Mouse (Mus musculus) midbrain, embryonic 16.5 days (tissue): ENCODE data around the gene Ass1. TPM values are rescaled to one million over a fixed set of nuclear protein-coding genes. Genes with fewer than 3 reads are reported as not detected.

Experiments
- ATAC-seq: fragments of 200-750 bp; cut with Nextera tagmentation; 2 replicates; pipeline ENCODE4 v1.8.0; 2017; ENCODE audit warnings: moderate TSS enrichment
- H3K27ac ChIP-seq: fragments of 300-500 bp; sonication (generic); 2 replicates; pipeline ENCODE4 v1.5.1; 2014; ENCODE audit warnings: mild to moderate bottlenecking, low read length, mixed read lengths
- H3K27me3 ChIP-seq: fragments of 300-500 bp; sonication (generic); 2 replicates; pipeline ENCODE4 v1.6.1; 2014; ENCODE audit warnings: low read depth, low read length, mixed read lengths; ENCODE audit not compliant: control insufficient read depth, insufficient read depth
- H3K36me3 ChIP-seq: fragments of 300-500 bp; sonication (generic); 2 replicates; pipeline ENCODE4 v1.6.1; 2014; ENCODE audit warnings: mild to moderate bottlenecking, low read length, moderate library complexity, mixed read lengths; ENCODE audit not compliant: control insufficient read depth, insufficient read depth
- H3K4me1 ChIP-seq: fragments of 300-500 bp; sonication (generic); 2 replicates; pipeline ENCODE4 v1.6.1; 2014; ENCODE audit warnings: mild to moderate bottlenecking, low read length, mixed read lengths; ENCODE audit not compliant: control insufficient read depth, insufficient read depth
- H3K4me2 ChIP-seq: fragments of 300-500 bp; sonication (generic); 2 replicates; pipeline ENCODE4 v1.6.1; 2014; ENCODE audit warnings: mild to moderate bottlenecking, low read length, mixed read lengths
- H3K4me3 ChIP-seq: fragments of 300-500 bp; sonication (generic); 2 replicates; pipeline ENCODE4 v1.5.1; 2014; ENCODE audit warnings: low read depth, mild to moderate bottlenecking, low read length, moderate library complexity, mixed read lengths
- H3K9ac ChIP-seq: fragments of 300-500 bp; sonication (generic); 2 replicates; pipeline ENCODE4 v1.6.1; 2014; ENCODE audit warnings: low read depth, low read length, mixed read lengths
- H3K9me3 ChIP-seq: fragments of 300-500 bp; sonication (generic); replicated peaks from 2 replicates; pipeline ENCODE4 v1.6.1; 2014; ENCODE audit warnings: mild to moderate bottlenecking, low read length, mixed read lengths; ENCODE audit not compliant: control insufficient read depth, poor library complexity, severe bottlenecking
- WGBS: fragments of 180-500 bp; shearing (Covaris S2); extraction: QIAGEN DNeasy Blood & Tissue Kit; methylation state at CpG from one replicate; pipeline ENCODE4 v1.1.7; 2014; 5-methylcytosine and 5-hydroxymethylcytosine counted together
- polyA plus RNA-seq: library from polyadenylated mRNA; unstranded; fragments of >200 nt; fragmentation: Nextera tagmentation; extraction: Ambion mirVana; gene quantifications from 2 replicates; pipeline ENCODE4 v1.2.1, GENCODE M21; 2015

Gene Ass1
- polyA plus RNA-seq, 1 experiment from 2014 or later, result 12.0 TPM

DNA sequence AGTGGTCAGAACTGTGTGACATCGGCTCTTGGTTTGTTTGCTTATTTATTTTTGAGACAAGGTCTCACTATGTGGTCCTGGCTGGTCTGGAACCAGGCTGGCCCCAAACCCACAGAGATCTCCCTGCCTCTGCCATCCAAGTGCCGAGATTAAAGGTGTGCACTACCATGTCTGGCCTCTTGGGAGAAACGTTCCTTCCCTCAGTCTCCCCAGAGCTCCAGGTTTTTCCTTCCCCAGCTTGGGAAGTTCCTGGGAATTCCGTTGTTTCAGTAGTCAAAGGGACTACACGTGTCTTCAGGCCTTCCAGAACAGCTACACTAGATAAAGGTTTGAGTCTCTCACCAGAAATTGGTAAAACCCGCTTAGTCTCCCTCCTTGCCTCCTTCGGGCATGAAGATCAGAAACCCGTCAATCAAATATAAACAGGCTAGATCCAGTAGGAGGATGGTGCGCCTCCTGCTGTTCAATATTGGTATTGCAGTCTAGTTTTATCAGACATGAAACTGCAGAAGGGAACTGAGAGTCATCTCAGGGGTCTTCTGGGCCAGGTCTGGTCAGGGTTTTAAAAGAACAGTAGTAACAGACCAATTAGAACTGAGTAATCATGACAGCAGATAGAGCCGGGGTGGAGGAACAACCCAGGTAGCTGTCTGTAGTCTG lies 2.5 kb downstream of the Ass1 start:
- H3K9me3 ChIP-seq, result no peaks in the 10 kb centered on the region
- no peaks in the 10 kb centered on the region for H3K36me3 ChIP-seq
- H3K4me3 ChIP-seq, result no peak overlapping the region
- ATAC-seq, result no peak
- no peak overlapping the region for H3K27ac ChIP-seq
- H3K27me3 ChIP-seq, result peaks cover 28% of the 10 kb centered on the region
- peaks cover 12% of the 10 kb centered on the region for H3K4me1 ChIP-seq
- H3K4me2 ChIP-seq, result no peak overlapping the region
- WGBS, result 47% methylated on average over 10 of the region's 10 CpGs
- no peak overlapping the region for H3K9ac ChIP-seq

- H3K9me3 ChIP-seq, result no peaks in the 10 kb centered on the region
- peaks cover 12% of the 10 kb centered on the region for H3K4me1 ChIP-seq
- no peak overlapping the region for H3K4me2 ChIP-seq
- no peaks in the 10 kb centered on the region for H3K36me3 ChIP-seq
- no peak overlapping the region for H3K9ac ChIP-seq
- peaks cover 26% of the 10 kb centered on the region for H3K27me3 ChIP-seq
- WGBS, result 72% methylated on average over 4 of the region's 4 CpGs
- no peak overlapping the region for H3K4me3 ChIP-seq
- no peak for ATAC-seq
- no peak overlapping the region for H3K27ac ChIP-seq
Observed at GRCm38 (mm10) chr2:31473941-31474340, 3.9 kb downstream of the Ass1 start.

DNA sequence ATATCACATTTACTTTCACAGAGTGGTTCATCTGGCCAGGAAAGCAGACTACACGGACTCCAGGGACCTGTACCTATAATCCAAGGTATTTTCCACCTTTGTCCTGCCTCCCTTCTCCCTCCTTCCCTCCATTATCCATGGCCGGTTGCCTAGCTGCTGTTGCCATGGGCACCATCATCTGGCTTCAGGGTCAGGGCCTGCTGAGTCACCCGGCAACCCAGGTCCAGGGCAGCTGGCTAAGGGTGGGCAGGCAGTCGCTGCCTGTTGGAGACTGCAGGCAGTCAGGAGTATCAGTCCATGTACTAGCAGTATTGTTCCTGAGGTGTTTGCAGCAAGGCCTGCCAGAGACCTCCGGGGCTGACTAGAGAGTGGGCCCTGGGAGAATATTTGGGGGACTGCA lies 4.7 kb downstream of the Ass1 start:
- peak overlapping the region; percentile 25; the same call in 1 of the 2 replicates for H3K9ac ChIP-seq
- peaks cover 7% of the 10 kb centered on the region for H3K4me1 ChIP-seq
- no peak overlapping the region for H3K4me3 ChIP-seq
- ATAC-seq, result no peak
- WGBS, result 36% methylated on average over 5 of the region's 5 CpGs
- H3K9me3 ChIP-seq, result no peaks in the 10 kb centered on the region
- no peak overlapping the region for H3K4me2 ChIP-seq
- H3K36me3 ChIP-seq, result no peaks in the 10 kb centered on the region
- H3K27me3 ChIP-seq, result peaks cover 18% of the 10 kb centered on the region
- no peak overlapping the region for H3K27ac ChIP-seq

DNA sequence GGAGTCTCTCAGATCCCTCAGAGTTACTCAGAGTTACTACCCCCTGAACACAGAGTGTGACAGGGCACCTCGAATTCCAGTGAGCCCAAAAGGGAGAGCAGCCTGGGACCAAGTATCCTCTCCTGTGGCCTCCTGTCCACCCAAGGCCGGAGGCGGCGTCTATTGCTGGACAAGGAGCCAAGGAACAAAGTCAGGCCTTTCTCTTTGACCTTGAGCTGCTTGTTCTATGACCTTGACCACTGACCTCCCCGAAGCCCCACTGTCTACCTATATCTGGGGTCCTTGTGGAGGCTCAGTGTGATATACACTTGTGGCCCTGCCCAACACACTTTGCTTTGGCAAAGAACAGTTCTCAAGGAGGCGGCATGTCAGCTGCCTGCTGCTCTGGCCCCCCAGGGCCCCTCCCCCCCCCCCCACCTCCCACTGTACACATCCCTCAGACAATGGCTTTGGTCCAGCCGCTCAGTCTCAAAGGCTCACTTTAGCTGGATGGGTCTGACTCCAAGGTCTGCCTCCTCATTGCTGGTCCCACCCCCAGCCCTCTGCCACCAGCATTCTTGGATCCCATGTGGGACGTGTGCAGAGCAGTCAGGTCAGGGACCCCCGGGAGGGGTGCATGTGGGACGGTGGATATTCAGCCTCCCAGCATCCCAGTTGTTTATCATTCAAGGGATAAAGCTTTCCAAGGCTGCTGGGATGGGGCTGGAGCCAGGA lies 6.3 kb downstream of the Ass1 start:
- Histone ChIP-seq H3K4me3 (no peak overlapping the region), H3K9ac (no peak overlapping the region), H3K27ac (no peak overlapping the region), H3K4me1 (peaks cover 4% of the 10 kb centered on the region; the same call in 1 of the 2 replicates), H3K9me3 (no peaks in the 10 kb centered on the region), H3K27me3 (peaks cover 9% of the 10 kb centered on the region), H3K36me3 (no peaks in the 10 kb centered on the region), H3K4me2 (no peak overlapping the region)
- 69% methylated on average over 10 of the region's 10 CpGs for WGBS
- ATAC-seq, result no peak

DNA sequence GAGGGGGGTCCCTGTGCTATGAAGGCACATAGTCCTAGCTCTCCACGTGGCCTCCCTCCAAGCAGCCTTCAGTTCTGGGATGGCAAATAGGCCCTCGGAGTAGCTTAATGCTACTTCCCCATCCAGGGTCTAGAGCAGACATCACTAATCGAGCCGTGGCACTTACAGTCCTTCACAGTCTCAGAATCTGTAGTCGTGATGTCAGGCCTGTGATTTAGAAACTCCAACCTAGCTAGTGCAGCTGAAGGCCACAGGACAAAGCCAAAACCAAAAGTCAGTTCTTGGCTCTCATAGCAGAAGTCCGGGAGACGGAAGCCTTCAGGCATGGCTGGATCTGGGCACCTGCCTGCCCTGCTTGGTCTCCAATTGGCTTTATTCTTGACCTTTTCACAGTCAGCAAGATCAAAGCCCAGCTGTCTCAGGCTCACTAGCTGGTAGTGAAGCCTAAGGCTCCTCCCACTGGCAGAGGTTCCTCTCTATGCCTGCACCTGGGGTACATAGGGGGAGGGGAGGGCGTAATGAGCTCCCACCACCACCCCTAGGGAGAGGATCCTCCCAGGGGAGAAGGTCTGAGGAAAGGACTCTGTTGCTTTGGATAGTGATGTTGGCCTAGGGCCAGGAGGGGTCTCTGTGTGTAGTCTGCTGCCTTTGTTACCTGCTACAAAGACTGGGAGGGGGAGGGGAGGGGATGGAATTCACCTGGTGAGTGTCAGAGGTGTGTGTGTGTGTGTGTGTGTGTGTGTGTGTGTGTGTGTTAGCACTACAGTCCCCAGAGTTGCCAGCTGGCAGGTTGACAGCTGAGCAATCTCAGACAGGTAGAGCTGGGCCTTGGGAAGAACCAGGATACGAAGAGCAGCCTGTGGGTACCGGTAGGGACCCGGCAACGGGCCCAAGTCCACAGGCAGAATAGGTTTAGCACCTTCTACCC lies 7.5 kb downstream of the Ass1 start:
- no peak overlapping the region for H3K27ac ChIP-seq
- H3K36me3 ChIP-seq, result no peaks in the 10 kb centered on the region
- H3K4me1 ChIP-seq, result peaks cover 4% of the 10 kb centered on the region; the same call in 1 of the 2 replicates
- H3K27me3 ChIP-seq, result peaks cover 12% of the 10 kb centered on the region
- H3K4me2 ChIP-seq, result no peak overlapping the region
- 78% methylated on average over 12 of the region's 12 CpGs for WGBS
- no peaks in the 10 kb centered on the region for H3K9me3 ChIP-seq
- no peak for ATAC-seq
- no peak overlapping the region for H3K9ac ChIP-seq
- no peak overlapping the region for H3K4me3 ChIP-seq

- Histone ChIP-seq H3K9me3 (no peaks in the 10 kb centered on the region), H3K4me3 (no peak overlapping the region), H3K27ac (no peak overlapping the region), H3K36me3 (no peaks in the 10 kb centered on the region), H3K4me1 (no peaks in the 10 kb centered on the region), H3K4me2 (no peak overlapping the region), H3K9ac (no peak overlapping the region), H3K27me3 (peaks cover 47% of the 10 kb centered on the region)
- ATAC-seq, result peak; percentile 87
- 31% methylated on average over 8 of the region's 8 CpGs for WGBS
Observed at GRCm38 (mm10) chr2:31482914-31483575, 13.0 kb downstream of the Ass1 start.

DNA sequence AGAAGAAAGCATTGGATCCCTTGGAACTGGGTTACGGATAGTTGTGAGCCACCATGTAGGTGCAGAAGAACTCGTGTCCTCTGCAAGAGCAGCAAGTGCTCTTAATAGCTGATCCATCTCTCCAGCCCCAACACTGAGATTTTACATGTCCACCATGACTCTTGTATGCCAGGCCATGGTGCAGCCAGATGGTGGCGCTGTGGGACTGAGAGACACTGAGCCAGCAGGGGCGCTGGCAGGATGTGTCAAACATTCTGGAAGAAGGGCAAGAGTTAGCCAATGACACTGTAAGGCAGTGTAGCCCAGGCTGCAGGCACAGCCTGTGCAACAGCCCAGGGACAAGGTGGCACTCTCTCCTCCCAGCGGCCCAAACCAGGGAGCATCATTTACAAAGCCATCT lies 14.2 kb downstream of the Ass1 start:
- no peak overlapping the region for H3K4me3 ChIP-seq
- peaks cover 55% of the 10 kb centered on the region for H3K27me3 ChIP-seq
- H3K36me3 ChIP-seq, result no peaks in the 10 kb centered on the region
- 23% methylated on average over 5 of the region's 5 CpGs for WGBS
- no peak overlapping the region for H3K27ac ChIP-seq
- no peaks in the 10 kb centered on the region for H3K4me1 ChIP-seq
- no peak overlapping the region for H3K9ac ChIP-seq
- H3K9me3 ChIP-seq, result no peaks in the 10 kb centered on the region
- peak; percentile 21; the same call in 1 of the 2 replicates for ATAC-seq
- H3K4me2 ChIP-seq, result no peak overlapping the region

- Histone ChIP-seq H3K27ac (no peak overlapping the region), H3K9ac (no peak overlapping the region), H3K4me1 (no peaks in the 10 kb centered on the region), H3K4me3 (no peak overlapping the region), H3K27me3 (peaks cover 62% of the 10 kb centered on the region), H3K9me3 (no peaks in the 10 kb centered on the region), H3K4me2 (no peak overlapping the region), H3K36me3 (no peaks in the 10 kb centered on the region)
- WGBS, result 20% methylated on average over 12 of the region's 12 CpGs
- ATAC-seq, result no peak
Observed at GRCm38 (mm10) chr2:31489166-31489565, 19.2 kb downstream of the Ass1 start.
